Mouse (Mus musculus) hindbrain, embryonic 13.5 days (tissue): ENCODE data around the gene Uba1y. TPM values are rescaled to one million over a fixed set of nuclear protein-coding genes. Genes with fewer than 3 reads are reported as not detected.
"Not testable (repeated sequence)": the region's sequence is repeated elsewhere in the genome, so short reads cannot be mapped to it uniquely, and the experiment has no call there.

Source experiments
- ATAC-seq: fragments of 200-750 bp; cut with Nextera tagmentation; 2 replicates; pipeline ENCODE4 v1.8.0; 2017; ENCODE audit warnings: moderate TSS enrichment; ENCODE audit not compliant: low FRiP score
- H3K27ac ChIP-seq: fragments of 300-500 bp; sonication (generic); 2 replicates; pipeline ENCODE4 v1.5.1; 2015; ENCODE audit warnings: inconsistent platforms, mild to moderate bottlenecking, moderate library complexity
- H3K27me3 ChIP-seq: fragments of 300-500 bp; sonication (generic); 2 replicates; pipeline ENCODE4 v1.6.1; 2015; ENCODE audit warnings: mild to moderate bottlenecking, inconsistent platforms
- H3K36me3 ChIP-seq: fragments of 300-500 bp; sonication (generic); 2 replicates; pipeline ENCODE4 v1.6.1; 2015; ENCODE audit warnings: mild to moderate bottlenecking, inconsistent platforms
- H3K4me1 ChIP-seq: fragments of 300-500 bp; sonication (generic); replicated peaks from 2 replicates; pipeline ENCODE4 v1.6.1; 2015; ENCODE audit warnings: inconsistent platforms
- H3K4me2 ChIP-seq: fragments of 300-500 bp; sonication (generic); 2 replicates; pipeline ENCODE4 v1.6.1; 2015; ENCODE audit warnings: inconsistent platforms, mild to moderate bottlenecking, moderate library complexity
- H3K4me3 ChIP-seq: fragments of 300-500 bp; sonication (generic); 2 replicates; pipeline ENCODE4 v1.5.1; 2015; ENCODE audit warnings: mild to moderate bottlenecking, inconsistent platforms
- H3K9ac ChIP-seq: fragments of 300-500 bp; sonication (generic); 2 replicates; pipeline ENCODE4 v1.6.1; 2015; ENCODE audit warnings: mild to moderate bottlenecking, inconsistent platforms
- H3K9me3 ChIP-seq: fragments of 300-500 bp; sonication (generic); 2 replicates; pipeline ENCODE4 v1.6.1; 2016; ENCODE audit warnings: inconsistent platforms
- WGBS: fragments of 180-500 bp; shearing (Covaris S2); methylation state at CpG from one replicate; pipeline ENCODE4 v1.1.7; 2015; 5-methylcytosine and 5-hydroxymethylcytosine counted together
- polyA plus RNA-seq: library from polyadenylated mRNA; unstranded; fragments of >200 nt; fragmentation: Nextera tagmentation; extraction: Ambion mirVana; gene quantifications from 2 replicates; pipeline ENCODE4 v1.2.1, GENCODE M21; 2015

Uba1y gene
- 0.14 TPM in 1 of 2 replicates, not detected in the other for polyA plus RNA-seq

DNA sequence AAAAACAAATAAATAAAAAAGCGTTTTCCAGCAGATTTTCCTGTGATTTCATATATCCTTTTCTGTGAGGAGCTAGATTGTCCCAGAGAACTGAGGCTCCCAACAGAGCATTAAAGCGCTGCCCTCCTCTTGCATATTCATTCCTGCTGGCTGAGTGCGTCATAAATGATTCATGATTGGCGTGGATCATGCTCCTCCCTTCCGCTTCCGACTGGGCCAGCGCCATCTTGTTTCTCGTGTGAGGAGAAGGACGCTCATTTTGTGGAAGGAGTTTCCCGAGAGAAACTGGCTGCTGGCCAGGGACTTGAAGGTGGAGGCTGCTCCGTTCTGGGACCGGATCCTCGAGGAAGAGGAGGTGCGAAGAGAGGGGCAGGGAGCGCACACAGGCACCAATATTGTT is at the start of gene Uba1y:
TSS of gene Uba1y (plus strand) at position 254 of the 400 bp plus-strand sequence.
- Histone ChIP-seq H3K9ac (no peak within 1 kb of the TSS), H3K9me3 (no peaks in the 10 kb centered on the region), H3K4me2 (no peak within 1 kb of the TSS), H3K27ac (no peak within 1 kb of the TSS), H3K4me3 (no peak within 1 kb of the TSS), H3K27me3 (no peaks in the 10 kb centered on the region), H3K4me1 (no peaks in the 10 kb centered on the region), H3K36me3 (no peaks in the 10 kb centered on the region)
- ATAC-seq: no peak
- 85% methylated on average over 6 of the region's 15 CpGs for WGBS

DNA sequence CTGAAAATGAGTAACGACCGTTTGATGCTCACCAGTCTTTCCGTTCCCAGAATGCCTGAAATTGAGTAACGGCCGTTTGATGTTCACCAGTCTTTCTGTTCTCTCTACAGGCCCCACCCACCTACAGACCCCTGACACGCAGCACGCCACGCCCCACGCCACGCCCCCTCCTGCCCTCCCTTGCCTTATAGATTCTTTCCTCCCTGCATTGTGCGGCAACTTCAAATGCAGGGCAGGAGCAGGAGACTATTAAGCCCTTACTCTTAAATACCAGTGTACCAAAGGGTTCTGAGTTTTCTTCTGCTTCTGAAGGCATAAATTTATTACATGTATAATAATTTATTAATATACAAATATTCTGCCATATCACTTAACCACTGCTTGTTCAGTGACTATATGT is 21.1 kb upstream of the Uba1y start, which contains the start of gene Zfy1:
TSS of gene Zfy1 (minus strand) at position 101 of the 400 bp plus-strand sequence.
- not testable (repeated sequence) for H3K9ac ChIP-seq, H3K4me1 ChIP-seq, ATAC-seq, H3K27me3 ChIP-seq, H3K4me2 ChIP-seq, H3K4me3 ChIP-seq, H3K27ac ChIP-seq, H3K9me3 ChIP-seq, H3K36me3 ChIP-seq
- 92% methylated on average over 7 of the region's 11 CpGs for WGBS

DNA sequence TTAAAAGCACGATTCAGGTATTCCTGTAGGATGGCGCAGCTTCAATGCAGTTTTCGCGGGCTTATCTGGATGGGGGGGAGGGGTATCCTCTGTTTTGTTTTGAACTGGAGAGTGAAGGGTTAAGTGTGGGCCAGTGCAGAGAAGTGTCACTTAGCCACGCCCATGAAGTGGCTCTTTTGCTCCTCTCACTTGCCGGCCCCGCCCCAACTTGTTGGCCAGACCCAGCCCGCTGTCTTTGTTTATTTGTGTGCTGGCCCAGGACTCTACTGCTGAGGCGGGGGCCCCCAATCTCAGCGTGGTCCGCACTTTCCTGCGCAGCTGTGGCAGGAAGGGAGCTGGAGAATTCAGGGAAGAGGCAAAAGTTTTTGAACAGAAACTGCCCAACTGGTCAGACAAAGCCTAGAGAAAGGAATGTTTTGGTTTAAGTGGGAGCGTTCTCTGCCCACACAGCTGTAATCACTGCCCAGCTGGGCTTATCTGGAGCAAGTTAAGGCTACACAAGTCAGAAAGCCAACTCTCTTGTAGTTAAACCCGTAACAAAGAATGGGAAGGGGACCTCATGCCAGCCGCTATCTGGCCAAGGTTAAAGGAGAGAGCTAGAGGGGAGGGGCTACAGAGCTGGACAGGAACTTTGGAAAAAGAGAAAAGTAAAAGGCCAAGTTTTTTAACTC is 9.3 kb upstream of the Uba1y start:
- peak; percentile 84 for ATAC-seq
- H3K4me1 ChIP-seq: no peaks in the 10 kb centered on the region
- H3K36me3 ChIP-seq: no peaks in the 10 kb centered on the region
- H3K4me2 ChIP-seq: peak overlapping the region; percentile 40
- H3K27ac ChIP-seq: no peak overlapping the region
- WGBS: 0% methylated on average over 10 of the region's 15 CpGs
- no peaks in the 10 kb centered on the region for H3K9me3 ChIP-seq
- H3K9ac ChIP-seq: no peak overlapping the region
- H3K4me3 ChIP-seq: 0 out of 2 replicates have a peak overlapping the region, but pooled peaks have one; percentile 7
- H3K27me3 ChIP-seq: no peaks in the 10 kb centered on the region

DNA sequence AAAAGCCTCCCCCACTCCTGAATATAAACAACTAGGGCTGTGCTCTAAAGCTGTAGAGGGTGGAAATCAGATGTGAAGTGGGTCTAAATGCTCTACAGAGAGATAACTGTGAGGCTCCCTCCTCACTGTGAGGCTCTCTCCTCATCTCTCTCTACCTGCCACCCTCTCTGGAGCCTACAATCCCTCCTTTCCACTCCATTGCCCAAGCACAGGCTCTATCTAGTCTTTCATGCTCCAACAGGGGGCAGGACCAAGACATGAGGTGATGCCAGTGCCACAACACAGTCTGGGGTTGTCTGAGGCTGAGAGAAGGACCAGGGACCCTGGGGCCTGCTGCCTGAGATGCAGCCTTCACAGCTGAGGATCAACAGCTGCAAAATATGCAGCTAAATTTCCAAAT is 54.0 kb downstream of the Uba1y start:
- peak; percentile 77 for ATAC-seq
- no peaks in the 10 kb centered on the region for H3K4me1 ChIP-seq
- H3K27me3 ChIP-seq: no peaks in the 10 kb centered on the region
- no peaks in the 10 kb centered on the region for H3K36me3 ChIP-seq
- H3K4me3 ChIP-seq: no peak overlapping the region
- H3K4me2 ChIP-seq: no peak overlapping the region
- H3K9me3 ChIP-seq: no peaks in the 10 kb centered on the region
- no peak overlapping the region for H3K9ac ChIP-seq
- peak overlapping the region; percentile 23; the same call in 1 of the 2 replicates for H3K27ac ChIP-seq

DNA sequence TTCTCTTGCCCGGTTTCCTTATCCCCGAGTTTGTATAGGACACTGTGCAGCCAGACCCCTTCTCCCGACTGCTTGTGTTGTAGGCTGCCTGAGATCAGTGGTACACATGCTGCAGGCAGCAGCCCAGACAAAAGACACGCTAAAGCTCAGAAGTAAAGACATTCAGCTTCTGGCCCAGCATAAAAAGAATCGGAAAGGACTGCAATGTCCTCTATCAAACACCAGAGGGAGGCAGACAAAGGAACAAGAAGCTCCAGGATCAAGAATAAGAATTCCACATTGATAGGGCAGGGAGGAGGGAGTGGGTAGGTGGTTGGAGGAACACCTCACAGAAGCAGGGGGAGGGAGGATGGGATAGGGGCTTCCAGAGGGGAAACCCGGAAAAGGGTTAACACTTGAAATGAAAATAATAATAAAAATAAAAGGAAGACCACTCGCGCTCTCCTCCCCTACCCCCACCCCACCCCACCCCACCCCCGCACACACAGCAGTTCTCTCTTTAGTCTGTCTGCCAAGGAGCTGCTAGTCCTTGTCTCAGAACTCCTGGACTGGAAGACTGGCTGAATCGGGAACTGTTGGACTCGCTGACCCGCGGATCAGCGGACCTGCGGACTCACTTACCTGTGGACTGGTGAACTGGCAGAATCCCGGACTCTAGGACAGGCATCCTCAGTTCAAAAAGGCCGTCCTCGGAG is 54.6 kb downstream of the Uba1y start:
- H3K36me3 ChIP-seq: no peaks in the 10 kb centered on the region
- H3K4me3 ChIP-seq: no peak overlapping the region
- no peak overlapping the region for H3K4me2 ChIP-seq
- no peaks in the 10 kb centered on the region for H3K4me1 ChIP-seq
- no peaks in the 10 kb centered on the region for H3K9me3 ChIP-seq
- H3K9ac ChIP-seq: no peak overlapping the region
- H3K27ac ChIP-seq: peak overlapping the region; percentile 23; the same call in 1 of the 2 replicates
- ATAC-seq: peak; percentile 87
- H3K27me3 ChIP-seq: no peaks in the 10 kb centered on the region
- 34% methylated on average over 12 of the region's 18 CpGs for WGBS

Other genes with a start within 250 kb of the Uba1y start
- not detected in 2 replicates for gene Zfy1, start 21.2 kb upstream of the Uba1y start, polyA plus RNA-seq
- gene Kdm5d, start 79.1 kb downstream of the Uba1y start, polyA plus RNA-seq: 9.4 and 13.5 TPM in 2 replicates
- 42.7 and 55.4 TPM in 2 replicates for gene Eif2s3y, start 191.9 kb downstream of the Uba1y start, polyA plus RNA-seq